Mouse (Mus musculus) neural tube, embryonic 13.5 days (tissue): ENCODE results near the gene Hnrnpf. TPM values are rescaled to one million over a fixed set of nuclear protein-coding genes. Genes with fewer than 3 reads are reported as not detected.

Source experiments
- ATAC-seq: fragments of 200-750 bp; cut with Nextera tagmentation; 2 replicates; pipeline ENCODE4 v1.8.0; 2017; ENCODE audit warnings: low read depth, mild to moderate bottlenecking, moderate TSS enrichment, moderate library complexity
- H3K27ac ChIP-seq: fragments of 300-500 bp; sonication (generic); replicated peaks from 2 replicates; pipeline ENCODE4 v1.5.1; 2015; ENCODE audit warnings: moderate library complexity, mild to moderate bottlenecking, inconsistent platforms
- H3K27me3 ChIP-seq: fragments of 300-500 bp; sonication (generic); 2 replicates; pipeline ENCODE4 v1.6.1; 2015; ENCODE audit warnings: mild to moderate bottlenecking, inconsistent platforms
- H3K36me3 ChIP-seq: fragments of 300-500 bp; sonication (generic); 2 replicates; pipeline ENCODE4 v1.6.1; 2015; ENCODE audit warnings: mild to moderate bottlenecking, inconsistent platforms
- H3K4me1 ChIP-seq: fragments of 300-500 bp; sonication (generic); replicated peaks from 2 replicates; pipeline ENCODE4 v1.6.1; 2015; ENCODE audit warnings: inconsistent platforms
- H3K4me2 ChIP-seq: fragments of 300-500 bp; sonication (generic); 2 replicates; pipeline ENCODE4 v1.6.1; 2015; ENCODE audit warnings: inconsistent platforms, mild to moderate bottlenecking, moderate library complexity
- H3K4me3 ChIP-seq: fragments of 300-500 bp; sonication (generic); 2 replicates; pipeline ENCODE4 v1.5.1; 2015; ENCODE audit warnings: mild to moderate bottlenecking, inconsistent platforms
- H3K9ac ChIP-seq: fragments of 300-500 bp; sonication (generic); 2 replicates; pipeline ENCODE4 v1.6.1; 2015; ENCODE audit warnings: moderate library complexity, mild to moderate bottlenecking, inconsistent platforms
- H3K9me3 ChIP-seq: fragments of 300-500 bp; sonication (generic); 2 replicates; pipeline ENCODE4 v1.6.1; 2016; ENCODE audit warnings: inconsistent platforms
- WGBS: fragments of 180-500 bp; shearing (Covaris S2); methylation state at CpG from one replicate; pipeline ENCODE4 v1.1.7; 2015; 5-methylcytosine and 5-hydroxymethylcytosine counted together
- polyA plus RNA-seq: library from polyadenylated mRNA; unstranded; fragments of >200 nt; fragmentation: Nextera tagmentation; extraction: Ambion mirVana; gene quantifications from 2 replicates; pipeline ENCODE4 v1.2.1, GENCODE M21; 2015

The Hnrnpf gene
- polyA plus RNA-seq, 1 experiment from 2014 or later, result 298 TPM

- no peak overlapping the region for H3K4me3 ChIP-seq
- no peaks in the 10 kb centered on the region for H3K36me3 ChIP-seq
- H3K27ac ChIP-seq, result no peak overlapping the region
- no peak overlapping the region for H3K9ac ChIP-seq
- no peak overlapping the region for H3K4me2 ChIP-seq
- no peaks in the 10 kb centered on the region for H3K27me3 ChIP-seq
- no peaks in the 10 kb centered on the region for H3K9me3 ChIP-seq
- no peak for ATAC-seq
- H3K4me1 ChIP-seq, result peaks cover 34% of the 10 kb centered on the region
Measured at GRCm38 (mm10) chr6:117914541-117914940, 14.4 kb downstream of the Hnrnpf start.

DNA sequence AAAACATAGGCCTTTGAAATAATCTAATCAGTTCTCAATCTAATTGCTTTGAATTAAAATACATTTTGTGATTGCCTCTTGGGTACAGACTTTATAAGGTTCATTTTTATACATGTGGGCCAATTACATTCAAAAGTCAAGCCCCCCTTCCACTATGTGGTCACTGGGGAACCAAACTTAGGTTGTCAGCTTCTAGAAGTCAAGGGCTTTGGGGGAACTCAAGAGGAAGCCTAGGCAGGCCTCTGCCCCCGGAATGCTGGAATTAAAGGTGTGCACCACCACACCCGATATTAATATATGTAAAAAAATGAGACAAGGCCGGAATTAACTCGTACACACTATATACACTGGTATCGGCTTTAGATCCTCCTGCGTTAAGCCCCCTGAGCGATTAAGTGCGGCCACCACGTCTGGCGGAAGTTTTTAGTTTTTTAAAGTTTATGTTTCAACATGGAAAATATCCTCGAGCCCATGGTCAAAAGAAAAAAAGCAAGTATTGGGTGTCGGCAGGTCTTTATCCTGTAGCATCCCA lies 16.1 kb downstream of the Hnrnpf start:
- Histone ChIP-seq H3K4me2 (peak overlapping the region; percentile 99), H3K9me3 (no peaks in the 10 kb centered on the region), H3K9ac (peak overlapping the region; percentile 70), H3K27me3 (no peaks in the 10 kb centered on the region), H3K36me3 (no peaks in the 10 kb centered on the region), H3K27ac (peak overlapping the region; percentile 73), H3K4me3 (peak overlapping the region; percentile 55), H3K4me1 (peaks cover 31% of the 10 kb centered on the region)
- no peak for ATAC-seq
- 3% methylated on average over 12 of the region's 12 CpGs for WGBS

GRCm38 (mm10) chr6:117916737-117917426 lies 16.8 kb downstream of the Hnrnpf start:
- peaks cover 31% of the 10 kb centered on the region for H3K4me1 ChIP-seq
- H3K4me3 ChIP-seq, result peak overlapping the region; percentile 55
- peak overlapping the region; percentile 70 for H3K9ac ChIP-seq
- H3K27me3 ChIP-seq, result no peaks in the 10 kb centered on the region
- H3K4me2 ChIP-seq, result peak overlapping the region; percentile 99
- under 1% methylated on average over 62 of the region's 62 CpGs for WGBS
- ATAC-seq, result peak; percentile 92
- H3K27ac ChIP-seq, result peak overlapping the region; percentile 73
- no peaks in the 10 kb centered on the region for H3K36me3 ChIP-seq
- no peaks in the 10 kb centered on the region for H3K9me3 ChIP-seq

DNA sequence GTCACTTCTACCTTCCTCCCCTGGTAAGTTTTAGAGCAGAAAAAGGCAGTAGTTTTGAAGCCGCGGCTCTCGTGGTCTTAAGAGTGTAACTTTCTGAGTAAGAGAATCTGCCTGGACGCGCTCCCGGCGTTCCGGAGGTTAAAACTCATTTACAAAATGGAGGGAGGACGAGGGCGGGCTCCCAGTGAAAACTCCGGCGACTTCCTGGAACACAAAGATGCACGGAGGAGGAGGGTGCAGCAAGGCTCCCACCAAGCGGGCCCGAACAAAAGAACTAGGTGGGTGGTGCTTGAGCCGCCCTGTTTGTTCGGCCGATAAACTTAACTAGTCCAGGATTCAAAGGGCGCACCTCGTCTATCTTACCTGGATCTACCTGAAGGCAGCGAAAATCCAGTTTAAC lies 17.5 kb downstream of the Hnrnpf start:
- Histone ChIP-seq H3K4me2 (peak overlapping the region; percentile 99), H3K9me3 (no peaks in the 10 kb centered on the region), H3K9ac (peak overlapping the region; percentile 70), H3K27me3 (no peaks in the 10 kb centered on the region), H3K4me1 (peaks cover 31% of the 10 kb centered on the region), H3K27ac (peak overlapping the region; percentile 73), H3K36me3 (no peaks in the 10 kb centered on the region), H3K4me3 (peak overlapping the region; percentile 55)
- 1% methylated on average over 21 of the region's 21 CpGs for WGBS
- ATAC-seq, result peak; percentile 64

GRCm38 (mm10) chr6:117918043-117918442 lies 17.9 kb downstream of the Hnrnpf start:
- H3K27me3 ChIP-seq, result no peaks in the 10 kb centered on the region
- WGBS, result 28% methylated on average over 5 of the region's 5 CpGs
- H3K36me3 ChIP-seq, result no peaks in the 10 kb centered on the region; the same call in 1 of the 2 replicates
- peak overlapping the region; percentile 70 for H3K9ac ChIP-seq
- H3K4me2 ChIP-seq, result peak overlapping the region; percentile 99
- H3K9me3 ChIP-seq, result no peaks in the 10 kb centered on the region
- H3K27ac ChIP-seq, result peak overlapping the region; percentile 73
- H3K4me3 ChIP-seq, result peak overlapping the region; percentile 55
- peaks cover 31% of the 10 kb centered on the region for H3K4me1 ChIP-seq
- ATAC-seq, result no peak

GRCm38 (mm10) chr6:117920659-117921640 lies 20.8 kb downstream of the Hnrnpf start:
- Histone ChIP-seq H3K9me3 (no peaks in the 10 kb centered on the region), H3K27ac (no peak overlapping the region), H3K9ac (no peak overlapping the region), H3K4me1 (peaks cover 29% of the 10 kb centered on the region), H3K4me3 (no peak overlapping the region), H3K36me3 (peaks cover 5% of the 10 kb centered on the region), H3K27me3 (no peaks in the 10 kb centered on the region), H3K4me2 (no peak overlapping the region)
- no peak for ATAC-seq
- 66% methylated on average over 3 of the region's 3 CpGs for WGBS

GRCm38 (mm10) chr6:117922041-117922440 lies 21.9 kb downstream of the Hnrnpf start:
- no peak for ATAC-seq
- peaks cover 16% of the 10 kb centered on the region for H3K36me3 ChIP-seq
- peaks cover 20% of the 10 kb centered on the region for H3K4me1 ChIP-seq
- no peaks in the 10 kb centered on the region for H3K9me3 ChIP-seq
- 92% methylated on average over 3 of the region's 3 CpGs for WGBS
- no peak overlapping the region for H3K9ac ChIP-seq
- H3K27me3 ChIP-seq, result no peaks in the 10 kb centered on the region
- no peak overlapping the region for H3K4me2 ChIP-seq
- no peak overlapping the region for H3K4me3 ChIP-seq
- no peak overlapping the region for H3K27ac ChIP-seq

DNA sequence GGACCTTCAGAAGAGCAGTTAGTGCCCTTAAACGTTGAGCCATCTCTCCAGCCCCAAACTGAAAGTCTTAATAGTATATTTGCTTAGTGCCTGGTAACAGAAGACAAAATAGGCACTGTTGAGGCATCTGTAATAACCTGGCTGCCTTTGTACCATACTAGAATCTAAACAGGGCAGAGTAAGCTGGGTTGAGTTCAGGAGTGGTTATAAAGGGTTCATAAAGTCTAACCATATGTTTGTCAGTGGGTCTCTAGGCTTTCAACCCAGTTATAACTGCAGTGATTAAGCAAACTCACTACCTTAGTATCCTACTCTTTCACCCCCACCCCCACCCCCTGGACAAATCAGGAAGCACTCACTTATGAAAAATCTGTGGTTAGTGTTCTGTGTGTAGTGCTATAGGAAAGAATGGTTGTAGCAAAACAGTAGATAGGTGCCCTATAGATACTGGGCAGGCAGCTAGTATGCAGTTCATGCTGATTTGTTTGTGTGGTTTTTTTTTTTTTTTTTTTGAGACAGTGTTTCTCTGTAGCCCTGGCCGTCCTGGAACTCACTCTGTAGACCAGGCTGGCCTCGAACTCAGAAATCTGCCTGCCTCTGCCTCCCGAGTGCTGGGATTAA lies 26.9 kb downstream of the Hnrnpf start:
- Histone ChIP-seq H3K9me3 (no peaks in the 10 kb centered on the region), H3K4me2 (no peak overlapping the region), H3K9ac (no peak overlapping the region), H3K36me3 (peaks cover 42% of the 10 kb centered on the region), H3K27me3 (no peaks in the 10 kb centered on the region), H3K4me1 (no peaks in the 10 kb centered on the region), H3K4me3 (no peak overlapping the region), H3K27ac (no peak overlapping the region)
- no peak for ATAC-seq
- WGBS, result 80% methylated on average over 4 of the region's 4 CpGs

GRCm38 (mm10) chr6:117927955-117928354 lies 27.8 kb downstream of the Hnrnpf start:
- Histone ChIP-seq H3K27me3 (no peaks in the 10 kb centered on the region), H3K4me2 (no peak overlapping the region), H3K4me1 (no peaks in the 10 kb centered on the region), H3K9ac (no peak overlapping the region), H3K27ac (no peak overlapping the region), H3K4me3 (no peak overlapping the region), H3K36me3 (peaks cover 42% of the 10 kb centered on the region), H3K9me3 (no peaks in the 10 kb centered on the region)
- no peak for ATAC-seq
- 90% methylated on average over 7 of the region's 7 CpGs for WGBS

- Histone ChIP-seq H3K4me2 (no peak overlapping the region), H3K36me3 (peaks cover 42% of the 10 kb centered on the region), H3K4me1 (no peaks in the 10 kb centered on the region), H3K27me3 (no peaks in the 10 kb centered on the region), H3K9ac (no peak overlapping the region), H3K9me3 (no peaks in the 10 kb centered on the region), H3K27ac (no peak overlapping the region), H3K4me3 (no peak overlapping the region)
- 92% methylated on average over 5 of the region's 5 CpGs for WGBS
- ATAC-seq, result no peak
Measured at GRCm38 (mm10) chr6:117928746-117929145, 28.6 kb downstream of the Hnrnpf start.

GRCm38 (mm10) chr6:117929945-117930655 lies 30.0 kb downstream of the Hnrnpf start:
- no peaks in the 10 kb centered on the region for H3K4me1 ChIP-seq
- no peak overlapping the region for H3K4me2 ChIP-seq
- 92% methylated on average over 3 of the region's 3 CpGs for WGBS
- H3K27me3 ChIP-seq, result no peaks in the 10 kb centered on the region
- no peak overlapping the region for H3K9ac ChIP-seq
- no peaks in the 10 kb centered on the region for H3K9me3 ChIP-seq
- H3K36me3 ChIP-seq, result peaks cover 42% of the 10 kb centered on the region
- no peak overlapping the region for H3K4me3 ChIP-seq
- no peak for ATAC-seq
- no peak overlapping the region for H3K27ac ChIP-seq
